Mouse (Mus musculus) cerebral cortex, adult 2 months (tissue): ENCODE measurements around the gene Lrrc10b.

Source experiments
- WGBS: fragments of 180-500 bp; shearing (Covaris S2); methylation state at CpG from one replicate; pipeline ENCODE4 v1.1.7; 2018; 5-methylcytosine and 5-hydroxymethylcytosine counted together

The Lrrc10b gene

GRCm38 (mm10) chr19:10456752-10457483, at the start of gene Lrrc10b:
Lrrc10b (minus strand) TSS chr19:10457473.
- 1% methylated on average over 96 of the region's 96 CpGs for WGBS

GRCm38 (mm10) chr19:10502571-10502970, 45.3 kb upstream of the Lrrc10b start:
- WGBS = 11% methylated on average over 4 of the region's 4 CpGs

GRCm38 (mm10) chr19:10500581-10500980, 43.3 kb upstream of the Lrrc10b start:
- 65% methylated on average over 8 of the region's 8 CpGs for WGBS

GRCm38 (mm10) chr19:10497512-10498160, 40.4 kb upstream of the Lrrc10b start:
- 36% methylated on average over 8 of the region's 8 CpGs for WGBS

GRCm38 (mm10) chr19:10496976-10497375, 39.7 kb upstream of the Lrrc10b start:
- 46% methylated on average over 2 of the region's 2 CpGs for WGBS

GRCm38 (mm10) chr19:10495670-10496069, 38.4 kb upstream of the Lrrc10b start:
- WGBS = 78% methylated on average over 1 of the region's 1 CpGs

- 17% methylated on average over 9 of the region's 9 CpGs for WGBS
These were observed 29.0 kb upstream of the Lrrc10b start for GRCm38 (mm10) chr19:10486264-10486738.

- WGBS = 39% methylated on average over 6 of the region's 6 CpGs
These were observed 25.4 kb upstream of the Lrrc10b start, which contains the start of gene Ppp1r32 for GRCm38 (mm10) chr19:10482703-10483102. Ppp1r32 (minus strand) TSS chr19:10482928.

- WGBS = 86% methylated on average over 4 of the region's 4 CpGs
These were observed 22.3 kb upstream of the Lrrc10b start for GRCm38 (mm10) chr19:10479541-10479940.

GRCm38 (mm10) chr19:10473779-10474178, 16.5 kb upstream of the Lrrc10b start:
- whole genome bisulfite sequencing = 35% methylated on average over 6 of the region's 6 CpGs

- WGBS = 52% methylated on average over 3 of the region's 3 CpGs
These were observed 15.7 kb upstream of the Lrrc10b start for GRCm38 (mm10) chr19:10472958-10473357.

GRCm38 (mm10) chr19:10469171-10469658, 11.9 kb upstream of the Lrrc10b start:
- 47% methylated on average over 8 of the region's 8 CpGs for WGBS

GRCm38 (mm10) chr19:10464427-10464826, 7.2 kb upstream of the Lrrc10b start:
- 73% methylated on average over 4 of the region's 4 CpGs for WGBS

GRCm38 (mm10) chr19:10461584-10461983, 4.3 kb upstream of the Lrrc10b start:
- WGBS = 45% methylated on average over 7 of the region's 7 CpGs

GRCm38 (mm10) chr19:10459907-10460306, 2.6 kb upstream of the Lrrc10b start:
- 55% methylated on average over 11 of the region's 11 CpGs for WGBS

- 12% methylated on average over 8 of the region's 8 CpGs for WGBS
These were observed 823 bp upstream of the Lrrc10b start for GRCm38 (mm10) chr19:10458096-10458495.

GRCm38 (mm10) chr19:10457484-10457800, 169 bp upstream of the Lrrc10b start:
- WGBS = under 1% methylated on average over 34 of the region's 34 CpGs

GRCm38 (mm10) chr19:10455437-10455806, 1.9 kb downstream of the Lrrc10b start:
- 65% methylated on average over 3 of the region's 3 CpGs for WGBS

GRCm38 (mm10) chr19:10454718-10455436, 2.4 kb downstream of the Lrrc10b start:
- 55% methylated on average over 4 of the region's 4 CpGs for WGBS

- WGBS = 3% methylated on average over 3 of the region's 3 CpGs
These were observed 7.6 kb downstream of the Lrrc10b start for GRCm38 (mm10) chr19:10449708-10450107.

- 67% methylated on average over 6 of the region's 6 CpGs for WGBS
These were observed 8.1 kb downstream of the Lrrc10b start for GRCm38 (mm10) chr19:10449190-10449589.

GRCm38 (mm10) chr19:10448275-10448674, 9.0 kb downstream of the Lrrc10b start:
- WGBS = 94% methylated on average over 7 of the region's 7 CpGs
